In genomic region chr2:29346629-29347271, GRCm38 (mm10) we compare ENCODE assay signal across 8 mouse cellular contexts. TPM values are rescaled to one million over a fixed set of nuclear protein-coding genes. Genes with fewer than 3 reads are reported as not detected.
DNase-seq lines count a peak whose midpoint lies in the region; ATAC-seq and TF ChIP-seq lines count a peak whose summit lies in the region.

Gene Med27, plus strand, starts transcription at chr2:29346819.

- peak within 1 kb of the TSS; percentile 86 for H3K4me3 ChIP-seq in gastrocnemius, adult 2 months
- H3K4me3 ChIP-seq in hindbrain, postnatal 0 days (ENCODE audit: low read length), result peak within 1 kb of the TSS; percentile 61
- peak within 1 kb of the TSS; percentile 91 for H3K4me3 ChIP-seq in left cerebral cortex, adult 2 months

- H3K9ac ChIP-seq in hindbrain, postnatal 0 days (replicated peaks; ENCODE audit: low read length), result peak within 1 kb of the TSS; percentile 71

- peak; percentile 26; the same call in 1 of the 2 replicates for TF ChIP-seq CTCF in gastrocnemius, adult 2 months (IDR thresholded peaks at IDR 0.05)
- TF ChIP-seq CTCF in hindbrain, postnatal 0 days (IDR thresholded peaks at IDR 0.05; ENCODE audit: low read depth), result no peak
- no peak; the same call in 1 of the 2 replicates for TF ChIP-seq CTCF in left cerebral cortex, adult 2 months (IDR thresholded peaks at IDR 0.05)

- H3K27ac ChIP-seq in gastrocnemius, adult 2 months, result peak within 1 kb of the TSS; percentile 93
- peak within 1 kb of the TSS; percentile 70 for H3K27ac ChIP-seq in hindbrain, postnatal 0 days
- H3K27ac ChIP-seq in left cerebral cortex, adult 2 months, result peak within 1 kb of the TSS; percentile 72

- no peaks in the 10 kb centered on the region for H3K36me3 ChIP-seq in hindbrain, postnatal 0 days (ENCODE audit: insufficient read depth, low read length)

- DNase-seq in ZHBTc4 (ENCODE audit: low read depth, low spot score), result peak; percentile 95
- DNase-seq in gastrocnemius, adult 2 months, result peak; percentile 98
- DNase-seq in hindbrain, postnatal 0 days (ENCODE audit: low spot score), result peak; percentile 99
- peak; percentile 96 to 98 for DNase-seq in left cerebral cortex, adult 2 months (ENCODE audit: extremely low spot score in 1 of 2, low spot score in 2 of 2)
- peak; percentile 99 to 100 for DNase-seq in right cerebral cortex, adult 2 months (ENCODE audit: low spot score in 2 of 2)
- peak; percentile 97 for DNase-seq in urinary bladder, postnatal 14 days (ENCODE audit: low spot score)

- intact Hi-C loops in gastrocnemius, adult 2 months (cut with DNase I), result loop anchor here (5.0 to 10.0 kb wide), 4 partner anchors 46 to 208 kb away; no protein-coding TSS in a partner anchor
- intact Hi-C loops in left cerebral cortex, adult 2 months (cut with DNase I), result loop anchor here (2.0 to 5.0 kb wide), 2 partner anchors 94 to 121 kb away; partner anchors contain the start of gene Ntng2

- no peaks in the 10 kb centered on the region; the same call in 1 of the 2 replicates for H3K4me1 ChIP-seq in hindbrain, postnatal 0 days (ENCODE audit: insufficient read depth, low read length)

- H3K4me2 ChIP-seq in hindbrain, postnatal 0 days (ENCODE audit: low read depth, low read length), result peak within 1 kb of the TSS; percentile 96

- ATAC-seq in common myeloid progenitor, adult 5-6 weeks (replicated peaks; ENCODE audit: low read depth, poor library complexity, severe bottlenecking), result peak; percentile 99
- peak; percentile 98 for ATAC-seq in hindbrain, postnatal 0 days
- peak; percentile 100 for ATAC-seq in megakaryocyte, adult 5-6 weeks (ENCODE audit: poor library complexity, severe bottlenecking)

- under 1% methylated on average over 41 of the region's 41 CpGs for whole genome bisulfite sequencing in hindbrain, postnatal 0 days

- H3K27me3 ChIP-seq in hindbrain, postnatal 0 days (ENCODE audit: insufficient read depth, low read length), result no peaks in the 10 kb centered on the region

- no peaks in the 10 kb centered on the region for H3K9me3 ChIP-seq in hindbrain, postnatal 0 days (ENCODE audit: low read length)

RNA-seq across cellular contexts. Expression of gene Med27, which starts in this region (rescaled TPM):
- 16.1 and 21.3 TPM in 2 replicates for total RNA-seq in common myeloid progenitor, adult 5-6 weeks (2017)
- total RNA-seq in gastrocnemius, adult 2 months (2021), result 10 to 100 TPM; 12.3 to 16.9 TPM
- total RNA-seq in hindbrain, postnatal 0 days (2014; rRNA removed), result 67.9 and 70.3 TPM in 2 replicates
- polyA plus RNA-seq in hindbrain, postnatal 0 days (2015; fragmentation: Nextera tagmentation; extraction: Ambion mirVana), result 58.8 and 60.7 TPM in 2 replicates
- 10 to 100 TPM; 38.9 to 39.3 TPM for total RNA-seq in left cerebral cortex, adult 2 months (2021)
- total RNA-seq in megakaryocyte, adult 5-6 weeks (2015), result 34.2 and 38.0 TPM in 2 replicates
- 13.6 and 17.8 TPM in 2 replicates for total RNA-seq in megakaryocyte, adult 5-6 weeks (2017)

Comparison
In these comparisons a context has a peak if more than half of its experiments do, and no peak if none do; other contexts are left out.
1. Peak in every context shown above with its lines: DNase-seq, ATAC-seq, H3K4me3 ChIP-seq and H3K27ac ChIP-seq.